Mouse (Mus musculus) heart, postnatal 10 days (tissue): ENCODE measurements around the gene Ubr2. TPM values are rescaled to one million over a fixed set of nuclear protein-coding genes. Genes with fewer than 3 reads are reported as not detected.
A peak's percentile ranks its signal among the peaks of the same experiment; 100 is the strongest.

ENCODE experiments used
- DNase-seq, 2 experiments: peaks; one replicate each; pipeline ENCODE4 v3.0.0; 2021
- intact Hi-C: fragments of 180-260 bp; cut with DNase I; formaldehyde crosslinking; loops from one replicate; pipeline ENCODE4 v1.15.1; 2025
- total RNA-seq, 2 experiments: library from RNA; stranded (reverse); gene quantifications; 2 replicates each; pipeline ENCODE4 v1.2.3; 2021

Ubr2 gene
- total RNA-seq, 2 experiments from 2014 or later, result 55.6 to 64.8 TPM

DNA sequence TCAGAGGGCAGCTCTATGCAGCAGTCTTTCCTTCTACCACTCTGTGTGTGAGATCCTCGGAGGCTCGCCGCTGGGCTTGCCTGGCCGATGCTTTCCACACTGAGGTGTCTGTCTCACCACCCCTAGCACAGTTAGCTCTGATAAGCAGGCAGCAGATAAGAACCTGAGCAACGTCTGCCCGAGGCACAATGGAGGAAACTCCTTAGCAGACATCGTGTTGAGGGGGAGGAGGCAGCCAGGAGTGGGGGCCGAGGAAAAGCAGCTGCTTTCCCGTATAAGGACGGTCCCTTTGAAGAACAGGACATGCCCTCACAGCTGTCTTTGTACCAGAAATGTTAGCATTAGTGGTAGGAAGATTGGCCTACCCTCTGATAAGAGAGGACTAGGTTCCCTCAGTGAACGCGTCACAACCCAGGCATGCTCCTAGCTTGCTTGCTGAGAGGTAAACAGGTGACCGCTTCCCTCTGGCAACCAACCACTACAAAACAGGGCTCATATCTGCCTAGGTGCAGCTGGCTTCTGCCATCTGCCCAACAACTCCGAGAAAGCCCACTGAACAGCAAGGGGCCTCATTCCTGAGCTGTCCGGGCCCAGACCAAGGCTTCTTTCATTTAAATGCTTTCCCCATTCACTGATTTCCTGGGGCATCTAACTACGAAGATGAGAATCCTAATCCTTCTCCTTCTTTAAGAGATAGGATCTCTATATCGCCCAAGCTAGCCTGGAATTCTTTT, 124.3 kb downstream of the Ubr2 start:
- DNase-seq, result no peak
- intact Hi-C loops, result no loop called here

DNA sequence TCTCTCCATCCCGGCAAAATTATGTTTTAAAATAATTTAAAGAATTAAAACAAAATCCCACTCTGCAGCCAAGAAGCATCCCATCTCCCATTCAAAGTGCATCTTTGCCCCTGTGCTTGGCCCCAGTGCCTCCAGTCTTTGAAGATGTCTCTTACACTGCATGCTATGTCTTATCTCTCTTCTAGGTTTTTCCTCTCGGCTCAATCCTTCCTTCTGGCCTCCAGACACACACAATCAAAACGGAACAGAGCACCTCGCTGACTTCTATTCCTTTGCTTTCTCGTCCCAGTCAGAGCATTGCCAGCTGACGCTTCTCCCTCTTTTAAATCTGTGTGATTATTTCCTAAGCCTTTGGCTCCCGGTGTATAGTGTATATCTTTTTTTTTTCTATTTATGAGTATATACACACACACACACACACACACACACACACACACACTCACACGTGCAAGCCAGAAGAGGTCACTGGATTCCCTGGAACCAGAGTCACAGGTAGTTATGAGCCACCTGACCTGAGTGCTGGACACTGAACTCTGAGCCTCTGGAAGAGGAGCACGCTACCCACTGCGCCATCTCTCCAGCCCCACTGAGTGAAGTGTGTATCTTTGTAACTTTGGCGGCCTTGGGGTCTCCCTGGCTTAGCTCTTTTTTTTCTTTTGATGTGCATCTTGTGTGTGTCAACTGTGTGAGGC, 125.0 kb downstream of the Ubr2 start:
- no peak for DNase-seq
- intact Hi-C loops, result no loop called here

DNA sequence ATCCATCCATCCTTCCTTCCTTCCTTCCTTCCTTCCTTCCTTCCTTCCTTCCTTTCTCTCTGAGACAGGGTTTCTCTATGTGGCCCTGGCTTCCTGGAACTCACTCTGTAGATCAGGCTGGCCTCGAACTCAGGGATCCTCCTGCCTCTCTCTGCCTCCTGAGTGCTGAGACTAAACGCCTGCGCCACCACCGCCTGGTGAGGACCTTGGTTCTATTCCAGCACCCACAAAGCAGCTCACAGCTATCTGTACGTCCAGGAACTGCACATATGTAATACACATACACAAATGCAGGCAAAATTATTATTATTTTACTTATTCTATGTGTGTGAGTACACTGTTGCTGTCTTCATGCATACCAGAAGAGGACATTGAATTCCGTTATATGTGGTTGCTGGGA, 125.6 kb downstream of the Ubr2 start:
- DNase-seq, result no peak
- intact Hi-C loops, result no loop called here

DNA sequence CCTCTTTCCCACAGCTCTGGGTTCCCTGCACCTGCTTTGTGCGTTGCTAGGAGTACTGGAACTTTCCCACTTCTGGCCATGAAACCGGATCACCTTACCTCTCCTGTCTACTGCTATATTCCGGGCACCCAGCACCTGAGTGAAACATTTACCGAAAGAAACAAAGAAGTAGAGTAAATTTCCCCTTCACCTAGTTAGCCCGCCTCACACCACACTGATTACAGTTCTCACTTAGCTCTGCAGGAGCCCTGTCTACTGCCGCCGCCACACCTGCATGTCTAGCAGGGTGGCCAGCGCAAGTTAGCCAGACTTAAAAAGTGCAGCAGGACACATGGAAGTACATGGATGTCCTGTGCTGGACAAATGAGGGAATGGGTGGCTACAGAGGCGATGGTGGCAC, 127.2 kb downstream of the Ubr2 start:
- intact Hi-C loops, result no loop called here
- DNase-seq, result no peak

DNA sequence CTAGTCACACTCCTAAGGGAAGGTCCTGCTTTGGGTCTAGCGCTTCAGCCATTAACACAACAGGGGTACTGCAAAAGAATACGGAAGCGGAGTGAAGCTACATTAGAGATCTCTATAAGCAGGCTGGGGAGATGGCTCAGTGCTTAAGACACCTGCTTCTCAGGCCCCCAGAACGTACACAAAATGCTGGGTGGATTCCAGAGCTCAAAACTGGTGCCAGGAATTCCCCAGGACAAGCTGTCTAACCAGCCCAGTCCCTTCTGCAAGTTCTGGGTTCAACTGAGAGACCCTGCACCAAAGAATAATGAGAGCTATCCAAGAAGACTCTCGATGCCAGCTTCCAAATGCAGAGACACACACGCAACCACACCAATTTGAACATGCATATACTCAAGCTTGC, 128.6 kb downstream of the Ubr2 start:
- intact Hi-C loops, result no loop called here
- no peak for DNase-seq

DNA sequence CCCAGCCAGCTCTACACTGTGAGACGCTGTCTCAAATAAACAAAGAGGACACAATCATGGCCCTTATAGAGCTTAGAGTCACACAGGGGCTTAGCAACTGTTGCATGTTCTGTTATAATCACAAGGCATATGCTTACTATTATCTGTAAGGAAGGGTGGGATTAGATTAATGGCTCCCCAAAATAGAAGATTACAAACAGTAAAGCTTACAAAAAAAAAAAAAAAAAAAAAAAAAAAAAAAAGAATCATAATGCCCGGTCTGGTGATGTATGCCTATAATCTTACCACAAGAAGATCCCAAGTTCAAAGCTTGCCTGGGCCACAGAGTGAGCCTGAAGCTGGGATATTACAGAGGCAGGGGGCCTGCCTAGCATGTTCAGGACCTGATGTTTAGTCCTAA, 130.0 kb downstream of the Ubr2 start:
- intact Hi-C loops, result no loop called here
- no peak for DNase-seq

DNA sequence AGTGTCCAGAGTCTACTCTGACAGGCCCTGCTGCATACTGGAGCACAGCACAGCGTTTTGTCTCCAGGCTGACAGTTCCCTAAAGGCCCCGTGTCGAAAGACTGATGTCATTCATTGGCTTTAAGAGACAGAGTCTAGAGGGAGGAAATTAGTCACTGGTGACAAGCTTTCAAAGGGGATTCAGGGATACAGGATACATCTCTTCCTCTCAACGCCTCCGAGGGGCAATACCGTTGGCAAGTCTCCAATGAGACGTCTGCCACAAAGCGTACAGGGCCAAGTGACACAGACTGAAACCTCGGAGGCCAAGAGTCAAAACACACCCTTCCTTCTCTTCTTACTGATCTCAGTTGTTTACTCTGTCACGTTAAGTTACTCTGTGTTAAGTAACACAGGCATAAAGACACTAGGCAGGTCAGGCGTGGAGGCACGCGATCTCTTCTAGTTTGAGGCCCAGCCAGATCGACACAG, 130.5 kb downstream of the Ubr2 start:
- peak; percentile 84 to 86 for DNase-seq
- intact Hi-C loops, result no loop called here

Other genes with a start within 250 kb of the Ubr2 start
- gene Ptcra, start 246.8 kb downstream of the Ubr2 start, total RNA-seq, result not detected
- 10 to 100 TPM; 26.8 to 28.2 TPM for gene 2310039H08Rik, start 237.9 kb downstream of the Ubr2 start, total RNA-seq
- 10 to 100 TPM; 58.6 to 69.7 TPM for gene Rpl7l1, start 227.9 kb downstream of the Ubr2 start, total RNA-seq
- gene Bicral, start 152.1 kb downstream of the Ubr2 start, total RNA-seq, result 10 to 100 TPM; 12.7 to 15.4 TPM
- 10 to 100 TPM; 21.1 to 24.0 TPM for gene Tbcc, start 119.9 kb downstream of the Ubr2 start, total RNA-seq
- not detected for gene Prph2, start 100.1 kb downstream of the Ubr2 start, total RNA-seq